Mouse (Mus musculus) right cerebral cortex, postnatal 4 days (tissue): ENCODE data around the gene Trim56.
A peak's percentile ranks its signal among the peaks of the same experiment; 100 is the strongest.
"Not testable (repeated sequence)": the region's sequence is repeated elsewhere in the genome, so short reads cannot be mapped to it uniquely, and the experiment has no call there.

Source experiments
- DNase-seq: peaks from one replicate; pipeline ENCODE4 v3.0.0-alpha.2; 2022

The Trim56 gene

DNA sequence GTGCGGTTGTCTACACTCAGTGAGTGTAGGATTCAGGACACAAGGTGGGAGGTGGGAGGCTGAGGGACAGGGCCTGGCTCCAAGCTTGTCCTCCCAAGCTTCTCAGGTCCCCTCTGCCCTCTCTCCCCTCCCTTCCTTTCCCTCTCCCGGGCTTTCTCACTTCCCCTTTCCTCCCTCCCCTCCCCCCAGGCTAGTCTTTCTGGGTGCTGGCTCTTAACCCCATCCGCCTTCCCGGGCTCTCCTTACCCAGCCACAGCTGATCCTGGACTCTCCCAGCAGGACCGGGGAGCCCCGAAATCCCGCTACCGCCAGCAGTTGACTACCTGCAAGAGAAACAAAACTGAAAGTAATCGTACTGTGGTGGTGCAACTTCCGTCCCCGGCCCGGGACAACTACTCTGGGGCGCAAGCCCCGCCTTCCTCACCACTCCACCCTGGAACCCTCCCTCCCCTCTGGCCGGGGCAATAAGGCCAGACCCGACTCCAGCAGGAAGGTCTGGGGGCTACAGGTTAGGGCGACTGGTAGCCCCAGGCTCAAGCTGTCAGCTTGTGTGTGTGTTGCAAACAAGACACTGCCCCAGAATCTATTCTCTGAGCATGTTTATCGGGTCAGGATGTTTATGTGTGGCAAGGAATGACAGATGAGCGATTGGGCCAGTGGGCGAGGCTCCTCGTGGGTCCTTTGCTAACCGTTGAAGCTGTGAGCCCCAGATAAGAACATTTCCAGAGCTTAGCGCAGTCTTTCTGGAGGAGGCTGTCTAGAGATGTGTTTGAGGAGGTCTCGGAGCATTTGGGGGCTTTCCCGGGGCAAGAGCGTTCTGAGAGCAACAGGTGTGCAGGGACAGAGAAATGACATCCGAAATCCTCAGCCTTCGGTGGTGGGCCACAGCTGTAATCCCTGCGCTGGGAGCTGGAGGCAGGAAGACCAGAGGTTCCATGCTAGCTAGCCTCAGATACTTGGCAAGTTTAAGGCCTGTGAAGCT is at the start of gene Trim56:
Trim56 (minus strand) TSS at position 344 of the 982 bp plus-strand sequence.
- DNase-seq: no peak

DNA sequence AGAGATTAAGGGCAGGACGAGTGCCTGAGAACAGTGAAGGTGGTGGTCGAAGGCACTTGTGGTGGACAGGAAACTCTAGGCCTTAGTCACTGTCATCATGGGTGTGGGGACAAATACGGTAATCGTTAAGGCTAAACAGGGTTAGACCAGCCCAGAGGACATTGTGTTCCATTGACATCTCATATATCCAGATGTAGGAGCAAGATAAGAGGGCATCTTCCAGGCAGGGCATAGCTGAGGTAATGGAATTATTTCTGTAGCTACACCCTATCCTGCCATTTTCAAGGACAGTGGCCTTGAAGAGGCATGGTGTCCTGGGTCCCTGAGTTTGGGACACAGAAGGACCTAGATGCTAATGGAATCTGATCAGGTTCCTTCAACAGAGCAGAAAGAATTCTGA is 45.8 kb upstream of the Trim56 start:
- DNase-seq: no peak

DNA sequence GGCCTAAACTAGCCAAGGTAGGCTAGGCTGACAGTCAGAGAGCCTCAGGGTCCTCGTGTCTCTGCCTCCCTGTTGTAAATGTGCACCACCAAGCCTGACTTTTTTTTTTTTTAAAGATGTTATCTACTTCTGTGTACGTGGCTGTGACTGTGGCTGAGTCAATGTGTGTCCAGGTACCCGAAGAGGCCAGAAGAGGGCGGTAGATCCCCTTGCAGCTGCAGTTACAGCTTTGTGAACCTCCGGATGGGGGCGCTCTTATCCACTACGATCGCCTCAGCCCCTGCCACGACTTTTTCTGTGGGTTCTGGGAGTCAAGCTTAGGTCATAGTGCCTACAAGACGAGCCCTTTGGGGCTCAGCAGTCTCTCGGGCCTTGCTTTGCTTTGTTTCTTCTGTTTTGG is 43.5 kb upstream of the Trim56 start:
- peak; percentile 53 for DNase-seq

DNA sequence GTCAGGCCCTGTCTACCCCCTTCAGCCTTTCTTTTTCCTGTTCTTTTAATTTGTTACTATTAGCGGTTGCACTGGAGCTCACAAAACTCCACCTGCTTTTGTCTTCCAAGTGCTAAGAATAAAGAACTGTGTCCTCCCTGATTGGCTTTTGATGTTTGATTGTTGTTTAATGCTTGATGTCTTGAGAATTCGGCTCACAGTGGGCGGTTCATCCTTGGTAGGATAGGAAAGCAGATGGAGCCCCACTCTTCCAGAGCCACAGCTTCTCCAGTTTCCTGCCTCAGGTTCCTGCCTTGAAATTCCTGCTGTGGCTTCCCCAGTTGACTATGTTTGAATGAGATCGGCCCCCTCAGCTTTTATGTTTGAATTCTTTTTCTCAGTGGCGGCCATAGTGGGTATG is 37.3 kb upstream of the Trim56 start:
- DNase-seq: no peak

DNA sequence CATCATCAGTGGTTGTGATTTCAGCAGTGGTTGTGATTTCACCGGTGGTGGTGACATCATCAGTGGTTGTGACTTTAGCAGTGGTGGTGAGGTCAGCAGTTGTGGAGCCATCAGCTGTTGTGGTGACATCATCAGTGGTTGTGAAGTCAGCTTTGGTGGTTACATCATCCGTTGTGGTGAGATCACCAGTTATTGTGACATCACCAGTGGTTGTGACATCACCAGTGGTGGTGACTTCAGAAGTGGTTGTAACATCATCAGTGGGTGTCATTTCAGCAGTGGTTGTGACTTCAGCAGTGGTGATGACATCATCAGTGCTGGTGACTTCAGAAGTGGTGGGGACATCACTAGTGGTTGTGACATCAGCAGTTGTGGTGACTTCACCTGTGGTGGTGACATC is 36.6 kb upstream of the Trim56 start:
- DNase-seq: no peak

DNA sequence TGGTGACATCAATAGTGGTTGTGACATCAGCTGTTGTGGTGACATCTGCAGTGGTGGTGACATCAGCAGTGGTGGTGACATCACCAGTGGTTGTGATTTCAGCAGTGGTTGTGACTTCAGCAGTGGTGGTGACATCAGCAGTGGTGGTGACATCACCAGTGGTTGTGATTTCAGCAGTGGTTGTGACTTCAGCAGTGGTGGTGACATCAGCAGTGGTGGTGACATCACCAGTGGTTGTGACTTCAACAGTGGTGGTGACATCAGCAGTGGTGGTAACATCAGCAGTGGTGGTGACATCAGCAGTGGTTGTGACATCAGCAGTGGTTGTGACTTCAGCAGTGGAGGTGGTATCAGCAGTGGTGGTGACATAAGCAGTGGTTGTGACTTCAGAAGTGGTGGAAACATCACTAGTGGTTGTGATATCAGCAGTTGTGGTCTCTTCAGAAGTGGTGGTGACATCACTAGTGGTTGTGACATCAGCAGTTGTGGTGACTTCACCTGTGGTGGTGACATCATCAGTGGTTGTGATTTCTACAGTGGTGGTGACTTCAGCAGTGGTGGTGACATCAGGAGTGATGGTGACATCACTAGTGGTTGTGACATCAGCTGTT is 33.4 kb upstream of the Trim56 start, which contains the start of gene Muc3:
Muc3 (minus strand) TSS at position 51 of the 611 bp plus-strand sequence.
- DNase-seq: not testable (repeated sequence)

DNA sequence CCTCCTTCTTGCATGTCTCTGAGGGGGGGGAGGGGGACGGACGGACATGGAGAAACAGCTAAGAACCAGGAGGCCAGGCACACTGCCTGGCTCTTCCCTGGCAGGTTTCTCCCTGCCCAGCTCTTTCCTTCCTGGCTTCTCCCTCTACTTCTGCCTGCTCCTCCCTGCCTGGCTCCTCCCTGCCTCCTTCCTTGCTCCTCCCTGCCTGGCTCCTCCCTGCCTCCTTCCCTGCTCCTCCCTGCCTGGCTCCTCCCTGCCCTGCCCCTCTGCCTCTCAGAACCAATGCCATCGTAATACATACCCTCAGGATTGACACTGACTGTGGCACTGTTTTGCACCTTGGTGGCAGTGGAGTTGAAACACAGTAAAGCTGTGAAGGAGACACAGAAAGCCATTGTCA is 24.8 kb upstream of the Trim56 start:
- no peak for DNase-seq

DNA sequence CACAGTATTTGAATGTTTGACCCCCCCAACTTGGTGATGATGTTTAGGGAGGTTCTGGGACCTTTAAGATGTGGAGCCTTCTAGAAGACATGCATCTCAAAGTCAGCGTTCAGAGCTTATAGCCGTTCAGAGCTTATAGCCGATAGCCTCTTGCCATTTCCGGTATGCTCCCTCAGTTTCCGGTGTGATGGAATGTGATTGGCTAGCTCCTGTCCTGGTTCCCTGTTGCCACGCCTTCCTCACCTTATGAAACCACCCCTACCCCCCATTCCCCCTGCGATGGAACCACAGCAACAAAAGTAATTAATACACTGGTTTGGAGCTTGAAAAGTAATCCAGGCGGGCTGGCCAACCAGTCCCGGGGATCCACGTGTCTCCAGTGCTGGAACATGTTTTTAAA is 23.0 kb upstream of the Trim56 start:
- no peak for DNase-seq

DNA sequence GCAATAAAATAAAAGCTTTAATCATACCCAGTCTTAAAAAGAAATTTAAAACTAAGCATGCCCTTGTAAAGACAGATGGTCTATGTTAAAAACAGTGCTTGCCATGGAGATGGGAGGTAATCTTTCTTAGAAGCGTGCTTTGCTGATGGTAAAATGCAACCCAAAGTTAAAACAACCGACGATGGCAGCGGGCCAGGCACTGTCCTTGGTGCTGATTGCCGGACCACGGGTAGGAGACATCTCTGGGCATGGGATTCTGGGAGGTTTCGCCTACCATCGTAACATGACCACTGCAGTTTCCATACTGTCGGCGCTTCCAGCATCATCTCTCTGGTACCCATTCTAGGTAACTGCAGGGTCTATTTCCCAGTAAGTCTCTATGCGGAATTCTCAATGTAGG is 18.9 kb upstream of the Trim56 start:
- peak; percentile 39 for DNase-seq

DNA sequence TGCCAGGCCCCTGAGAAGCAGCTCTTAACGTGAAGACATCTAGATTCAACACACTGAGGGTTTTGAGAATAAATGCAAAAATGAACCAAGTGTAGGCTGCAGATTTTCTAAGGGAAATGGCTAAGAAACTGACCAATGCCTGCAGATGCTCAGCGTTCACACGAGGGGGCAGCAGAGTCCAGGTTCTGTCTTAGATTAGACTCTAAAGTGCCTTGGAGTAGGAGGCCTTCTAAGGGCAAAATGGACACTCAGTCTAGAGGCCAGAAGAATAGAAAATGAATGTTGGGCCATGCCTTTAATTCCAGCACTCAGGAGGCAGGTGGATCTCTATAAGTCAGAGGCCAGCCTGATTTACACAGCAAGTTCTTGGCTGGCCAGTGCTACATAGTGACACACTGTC is 15.5 kb upstream of the Trim56 start:
- peak; percentile 62 for DNase-seq

DNA sequence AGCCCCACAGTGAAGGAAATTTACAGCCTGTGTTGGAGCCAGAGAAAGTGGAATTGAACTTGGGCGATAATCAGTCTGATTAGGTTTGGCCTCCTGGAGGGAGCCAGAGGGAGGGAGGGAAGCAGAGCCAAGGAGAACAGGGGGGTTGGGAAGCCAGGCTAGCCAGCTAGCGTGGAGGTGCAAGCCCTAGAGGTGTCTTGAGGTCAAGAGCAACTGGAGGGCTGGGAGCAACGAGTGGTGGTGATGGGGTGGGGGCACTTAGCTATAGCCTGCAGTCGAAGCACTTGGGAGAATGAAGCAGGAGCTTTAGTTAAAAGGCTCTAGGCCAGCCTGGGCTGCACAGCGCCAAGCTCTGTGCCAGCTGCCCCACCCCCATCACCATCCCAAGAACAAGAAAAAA is 13.3 kb upstream of the Trim56 start:
- no peak for DNase-seq

DNA sequence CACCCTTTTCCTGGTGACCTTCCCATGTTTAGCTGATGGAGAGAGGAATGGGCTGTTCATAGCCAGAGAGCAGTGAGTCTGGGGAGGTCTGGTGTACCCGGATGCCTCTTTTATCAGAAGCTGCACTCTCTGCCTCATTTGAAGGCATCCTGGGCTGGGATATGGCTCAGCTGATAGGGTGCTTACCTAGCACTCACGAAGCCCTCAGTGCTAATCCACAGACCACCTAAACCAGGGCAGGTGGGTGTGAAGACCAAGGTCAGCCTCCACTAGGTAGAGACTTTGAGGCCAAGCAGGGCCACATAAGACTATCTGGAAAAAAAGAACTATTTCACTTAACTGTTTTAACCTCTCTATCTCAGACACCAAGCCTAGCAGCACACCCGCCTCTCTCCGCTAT is 7.5 kb upstream of the Trim56 start:
- no peak for DNase-seq

DNA sequence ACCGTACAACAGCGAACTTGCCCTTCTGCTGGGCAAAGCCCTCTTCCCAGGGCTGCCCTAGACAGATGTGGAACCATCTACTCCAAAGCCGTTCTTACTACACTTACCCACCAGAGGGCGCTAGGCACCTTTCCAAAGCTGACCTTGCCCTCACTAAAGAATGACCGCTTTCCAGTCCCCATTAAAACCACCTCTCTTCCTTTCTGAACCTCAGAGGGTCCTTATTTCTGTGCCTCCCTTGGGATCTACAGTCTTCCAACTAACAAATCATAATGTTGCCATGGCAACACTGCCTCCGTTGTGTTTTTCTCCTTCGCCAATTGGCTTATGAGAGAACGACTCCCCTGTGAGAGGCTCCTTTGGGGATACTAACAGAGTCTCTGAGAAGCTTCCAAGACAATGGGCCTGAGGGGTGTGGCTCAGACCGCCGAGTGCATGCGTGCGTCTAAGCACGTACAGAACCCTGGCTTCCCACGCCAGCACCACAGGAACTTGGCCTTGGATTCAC is 6.7 kb upstream of the Trim56 start:
- peak; percentile 64 for DNase-seq

DNA sequence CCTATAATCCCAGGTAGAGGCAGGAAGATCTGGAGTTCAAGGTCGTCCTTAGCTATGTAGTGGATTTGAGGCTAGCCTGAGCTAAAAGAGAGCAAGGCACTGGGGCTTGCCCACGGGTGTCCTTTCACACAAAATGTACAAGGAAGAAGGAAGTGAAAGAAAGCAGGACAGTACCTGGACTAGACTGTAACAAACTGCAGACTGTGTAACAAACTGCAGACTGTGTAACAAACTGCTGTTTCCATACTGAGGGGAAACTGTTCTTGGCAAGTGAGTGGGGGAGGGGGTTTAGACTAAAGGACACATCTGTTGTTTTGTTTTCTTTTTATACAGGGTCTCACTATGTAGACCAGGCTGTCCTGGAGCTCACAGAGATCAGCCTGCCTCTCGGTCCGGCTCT is 5.3 kb upstream of the Trim56 start:
- DNase-seq: no peak

DNA sequence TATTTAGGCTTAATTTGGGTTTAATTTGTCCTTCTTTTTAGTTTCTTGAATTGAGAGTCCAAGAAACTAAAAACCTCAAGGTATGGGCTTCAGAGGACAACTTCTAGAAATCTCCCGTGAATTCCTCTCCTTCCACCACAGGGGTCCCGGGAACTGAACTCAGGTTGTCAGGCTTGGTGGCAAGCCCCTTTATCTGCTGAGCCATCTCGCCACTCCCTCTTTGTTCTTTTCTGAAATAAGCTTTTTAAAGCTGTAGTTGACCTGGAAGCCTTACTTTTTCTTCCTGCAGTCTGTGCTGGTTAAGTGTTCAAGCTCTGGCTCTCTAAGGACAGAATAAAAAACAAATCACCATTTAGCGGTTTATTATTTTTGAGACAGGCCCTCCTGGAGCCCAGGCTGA is 2.9 kb upstream of the Trim56 start:
- no peak for DNase-seq

DNA sequence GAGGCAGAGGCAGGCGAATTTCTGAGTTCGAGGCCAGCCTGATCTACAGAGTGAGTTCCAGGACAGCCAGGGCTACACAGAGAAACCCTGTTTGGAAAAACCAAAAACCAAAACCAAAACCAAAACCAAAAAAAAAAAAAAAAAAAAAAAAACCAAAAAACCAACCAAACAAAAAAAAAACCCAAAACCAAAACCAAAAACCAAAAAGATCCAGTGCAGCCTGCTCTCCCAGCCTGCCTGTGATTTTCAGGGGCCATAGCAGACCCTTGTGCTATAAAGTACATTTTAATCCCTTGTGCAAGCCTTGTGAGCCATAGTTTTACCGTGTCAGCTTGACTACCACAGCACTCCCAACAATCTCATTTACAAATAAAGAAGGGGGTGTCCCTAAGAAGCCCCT is 2.0 kb upstream of the Trim56 start:
- not testable (repeated sequence) for DNase-seq

DNA sequence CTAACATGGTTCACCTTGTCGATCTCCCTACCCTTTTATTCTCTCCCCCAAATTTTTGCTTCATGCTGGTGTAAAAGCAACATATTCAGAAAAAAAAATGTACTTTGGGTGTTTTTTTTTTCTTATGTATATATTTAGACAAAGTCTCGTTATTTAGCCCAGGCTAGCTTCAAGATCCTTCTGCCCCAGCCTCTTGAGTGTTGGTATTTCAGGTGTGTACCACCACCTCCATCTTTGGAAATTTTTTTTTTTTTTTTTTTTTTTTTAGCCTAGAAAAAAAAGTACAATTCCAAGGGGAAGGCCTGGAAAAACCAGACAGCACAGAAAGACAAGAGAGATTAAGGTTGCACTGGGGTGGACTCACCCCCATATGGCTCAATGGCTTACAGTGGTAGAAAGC is 978 bp upstream of the Trim56 start:
- no peak for DNase-seq

DNA sequence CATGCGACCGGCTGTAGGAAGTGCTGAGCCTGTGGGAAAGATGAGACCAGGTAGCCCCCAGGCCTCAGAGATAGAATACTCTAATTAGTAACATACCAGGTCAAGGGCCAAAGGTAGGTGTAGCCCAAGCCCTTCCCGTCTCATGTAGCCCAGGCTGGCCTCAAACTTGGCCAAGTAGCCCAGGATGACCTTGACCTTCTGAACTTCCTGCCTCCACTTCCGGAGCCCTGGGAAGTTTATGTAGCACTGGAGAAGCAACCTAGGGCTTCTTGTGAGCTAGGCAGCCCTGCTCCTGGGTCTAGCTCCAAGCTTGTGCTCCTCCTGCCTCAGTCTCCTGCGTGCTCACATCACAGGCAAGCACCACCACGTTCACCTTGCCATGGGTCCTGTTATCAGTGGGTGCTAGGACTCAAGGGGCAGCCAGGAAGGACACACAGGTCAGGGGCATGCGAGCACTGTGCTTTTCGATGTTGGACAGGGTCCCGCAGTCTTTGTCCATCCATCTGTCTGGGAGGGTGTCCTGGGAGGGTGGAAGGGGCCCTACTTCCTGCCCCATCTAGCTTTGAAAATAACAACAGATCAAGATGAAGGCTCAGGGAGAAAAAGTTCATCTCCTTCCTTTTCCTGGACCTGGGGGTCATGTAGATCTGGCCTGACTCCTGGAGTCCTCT is 983 bp downstream of the Trim56 start:
- DNase-seq: no peak

DNA sequence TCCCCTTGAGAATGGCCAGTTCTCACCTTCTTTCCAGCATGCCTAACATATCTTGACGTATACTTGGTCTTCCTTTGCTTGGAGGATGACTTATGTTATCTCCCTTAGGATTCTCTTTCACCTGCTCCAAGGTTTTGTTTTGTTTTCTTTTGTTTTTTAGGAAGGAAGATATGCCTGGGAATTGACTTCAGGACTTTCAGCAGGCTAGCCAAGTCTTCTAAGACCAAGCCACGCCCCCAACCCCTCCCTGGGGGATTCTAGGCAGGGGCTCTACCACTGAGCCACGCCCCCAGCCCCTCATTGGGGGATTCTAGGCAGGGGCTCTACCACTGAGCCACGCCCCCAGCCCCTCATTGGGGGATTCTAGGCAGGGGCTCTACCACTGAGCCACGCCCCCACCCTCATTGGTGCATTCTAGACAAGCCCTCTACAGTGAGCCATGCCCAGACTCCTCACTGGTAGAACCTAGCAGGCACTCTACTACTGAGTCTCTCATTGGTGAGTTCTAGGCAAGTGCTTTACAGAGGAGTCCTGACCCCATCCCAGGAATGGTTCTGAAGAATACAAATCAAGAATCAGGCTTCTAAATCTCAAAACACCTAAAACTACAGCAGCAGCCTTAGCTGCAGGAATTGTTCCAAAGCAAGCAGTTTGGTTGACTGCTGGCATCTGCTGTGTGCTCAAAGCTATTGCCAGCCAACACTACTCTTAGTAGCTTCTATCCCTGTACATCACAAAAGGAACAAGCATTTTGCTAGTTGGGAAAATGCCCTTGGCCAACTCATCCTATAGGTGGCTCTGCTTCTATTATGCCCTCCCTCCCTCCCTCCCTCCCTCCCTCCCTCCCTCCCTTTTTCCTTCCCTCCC is 4.2 kb downstream of the Trim56 start:
- DNase-seq: no peak

DNA sequence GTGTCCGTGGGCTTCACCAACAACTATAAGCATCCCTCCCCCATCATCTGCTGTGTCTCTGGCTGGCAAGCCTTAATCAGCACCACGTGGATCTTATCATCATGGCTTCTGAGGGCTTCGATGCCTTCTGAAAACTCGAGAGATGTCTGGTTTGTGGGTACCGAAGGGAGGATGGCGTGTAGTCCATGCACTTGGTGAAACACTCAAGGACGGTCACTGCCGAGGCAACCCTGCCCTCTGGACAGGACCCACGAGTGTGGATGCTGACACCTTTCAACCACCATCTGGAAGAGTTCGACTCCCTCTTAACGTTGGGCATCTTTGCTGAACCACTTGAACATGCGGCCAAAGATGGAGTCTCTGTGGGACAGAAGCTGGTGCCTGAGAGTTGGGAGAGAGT is 5.1 kb downstream of the Trim56 start:
- no peak for DNase-seq

DNA sequence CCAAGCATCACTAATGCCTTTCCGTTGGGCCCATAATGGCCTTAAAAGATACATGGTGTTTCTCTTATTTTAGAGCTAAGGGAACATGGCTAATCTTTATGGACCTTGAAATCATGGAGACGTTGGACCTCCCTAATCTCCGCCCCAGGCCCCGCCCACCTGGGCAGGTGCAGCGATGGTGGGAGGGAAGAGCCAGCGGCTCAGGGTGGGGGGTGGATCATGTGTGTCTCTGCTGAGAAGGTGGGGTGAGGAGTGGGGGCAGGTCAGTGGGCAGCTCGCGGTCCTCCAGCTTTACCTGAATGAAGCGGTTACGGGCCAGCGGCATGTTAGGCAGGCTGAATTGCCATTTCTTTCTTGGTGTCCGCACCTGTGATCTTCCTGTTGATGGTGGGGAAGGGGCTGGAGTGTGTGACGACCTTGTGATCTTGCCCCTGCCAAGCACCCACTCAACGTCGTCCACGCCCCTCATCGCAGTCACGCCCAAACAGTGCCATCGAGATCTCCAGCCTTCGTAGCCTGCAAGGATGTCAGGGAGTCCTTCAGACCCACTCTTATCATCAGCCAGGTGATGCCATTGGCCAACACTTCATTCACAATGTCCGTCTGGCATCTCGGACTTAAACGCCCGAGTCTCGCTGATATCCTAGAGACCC is 5.9 kb downstream of the Trim56 start:
- no peak for DNase-seq

DNA sequence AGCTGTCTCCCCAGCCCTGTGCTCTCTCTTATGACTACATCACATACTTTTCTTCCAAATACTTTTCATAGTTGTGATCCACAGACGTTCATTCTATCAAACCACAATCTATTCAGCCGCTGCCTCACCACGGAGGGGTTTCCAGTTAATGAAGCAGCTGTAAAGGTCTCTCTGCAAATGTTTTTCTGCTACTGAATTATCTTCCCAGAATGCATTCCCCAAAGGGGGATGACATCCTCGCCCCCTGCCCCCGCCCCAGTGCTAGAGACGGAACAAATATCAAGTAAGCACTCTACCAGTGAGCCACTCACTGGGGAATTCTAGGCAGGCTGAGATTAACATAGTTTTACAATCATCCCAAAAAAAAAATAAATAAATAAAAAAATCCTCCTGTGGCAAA is 7.9 kb downstream of the Trim56 start:
- DNase-seq: no peak
